Mouse (Mus musculus) intestine, postnatal 0 days (tissue): Measurements from ENCODE around the gene Lrfn2. TPM values are rescaled to one million over a fixed set of nuclear protein-coding genes. Genes with fewer than 3 reads are reported as not detected.

Source experiments
- ATAC-seq: fragments of 200-750 bp; cut with Nextera tagmentation; 2 replicates; pipeline ENCODE4 v1.8.0; 2017; ENCODE audit warnings: mild to moderate bottlenecking, moderate TSS enrichment, moderate library complexity
- H3K27ac ChIP-seq: fragments of 300-500 bp; sonication (generic); 2 replicates; pipeline ENCODE4 v1.5.1; 2014; ENCODE audit warnings: mild to moderate bottlenecking, low read depth, low read length, moderate library complexity
- H3K27me3 ChIP-seq: fragments of 300-500 bp; sonication (generic); replicated peaks from 2 replicates; pipeline ENCODE4 v1.6.1; 2014; ENCODE audit warnings: low read length, mixed read lengths; ENCODE audit not compliant: control insufficient read depth, insufficient read depth
- H3K36me3 ChIP-seq: fragments of 300-500 bp; sonication (generic); 2 replicates; pipeline ENCODE4 v1.6.1; 2014; ENCODE audit warnings: mild to moderate bottlenecking, moderate library complexity; ENCODE audit not compliant: control insufficient read depth, insufficient read depth
- H3K4me1 ChIP-seq: fragments of 300-500 bp; sonication (generic); replicated peaks from 2 replicates; pipeline ENCODE4 v1.6.1; 2014; ENCODE audit warnings: antibody characterized with exemption, low read length, mixed read lengths; ENCODE audit not compliant: control insufficient read depth, insufficient read depth
- H3K4me2 ChIP-seq: fragments of 300-500 bp; sonication (generic); replicated peaks from 2 replicates; pipeline ENCODE4 v1.6.1; 2014; ENCODE audit warnings: low read depth, mild to moderate bottlenecking, moderate library complexity
- H3K4me3 ChIP-seq: fragments of 300-500 bp; sonication (generic); 2 replicates; pipeline ENCODE4 v1.5.1; 2014; ENCODE audit warnings: low read depth, low read length
- H3K9ac ChIP-seq: fragments of 300-500 bp; sonication (generic); 2 replicates; pipeline ENCODE4 v1.6.1; 2014; ENCODE audit warnings: mild to moderate bottlenecking, low read depth, low read length
- H3K9me3 ChIP-seq: fragments of 300-500 bp; sonication (generic); 2 replicates; pipeline ENCODE4 v1.6.1; 2016; ENCODE audit warnings: mixed run types; ENCODE audit not compliant: control insufficient read depth
- CTCF ChIP-seq: sonication (generic); IDR thresholded peaks from 2 replicates; pipeline ENCODE4 v1.5.1; 2016; ENCODE audit warnings: low read depth, mild to moderate bottlenecking, control low read depth, antibody characterized with exemption, moderate library complexity
- WGBS: fragments of 180-500 bp; shearing (Covaris S2); extraction: QIAGEN DNeasy Blood & Tissue Kit; methylation state at CpG from one replicate; pipeline ENCODE4 v1.1.7; 2014; 5-methylcytosine and 5-hydroxymethylcytosine counted together
- polyA plus RNA-seq: library from polyadenylated mRNA; unstranded; fragments of >200 nt; fragmentation: Nextera tagmentation; extraction: Ambion mirVana; gene quantifications from 2 replicates; pipeline ENCODE4 v1.2.1, GENCODE M21; 2015

Gene Lrfn2
- polyA plus RNA-seq, 1 experiment from 2014 or later, result 0.20 TPM

DNA sequence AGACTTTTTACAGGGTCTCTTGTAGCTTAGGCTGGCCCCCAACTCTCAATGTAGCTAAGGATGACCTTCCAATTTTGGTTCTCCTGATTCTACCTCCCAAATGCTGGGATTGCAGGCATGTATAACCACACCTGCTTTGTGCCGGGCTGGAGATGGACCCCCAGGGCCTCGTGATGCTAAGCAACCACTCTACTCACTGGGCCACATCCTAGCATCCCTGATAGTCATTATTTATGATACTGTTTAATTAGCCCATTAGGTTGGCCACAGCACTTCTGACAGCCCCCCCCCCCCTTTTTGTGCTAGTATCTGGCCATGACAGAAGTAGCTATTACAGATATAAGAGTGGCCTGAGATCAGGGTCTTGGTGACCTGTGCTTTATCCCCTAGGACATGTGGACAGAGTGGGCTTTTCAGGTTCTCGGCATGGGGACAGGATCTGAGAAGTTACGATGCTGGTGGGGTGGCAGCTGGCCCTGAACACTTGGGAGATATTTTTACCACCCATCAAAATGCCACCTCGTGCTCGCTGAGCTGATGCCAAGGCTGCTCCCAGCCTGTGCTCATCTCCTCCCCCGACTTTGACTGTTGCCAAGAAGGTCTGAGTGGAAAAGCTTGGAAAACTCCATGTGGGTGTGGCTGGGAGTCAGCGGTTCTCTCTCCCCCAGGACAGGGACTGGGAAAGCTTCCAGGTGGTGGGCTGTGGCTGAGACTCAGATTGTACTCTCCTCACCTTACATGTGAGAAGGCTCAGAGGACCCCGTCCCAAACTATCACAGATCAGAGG, 151.6 kb downstream of the Lrfn2 start:
- TF ChIP-seq CTCF, result no peak
- WGBS, result 74% methylated on average over 9 of the region's 9 CpGs
- Histone ChIP-seq H3K4me2 (no peak overlapping the region), H3K9me3 (no peaks in the 10 kb centered on the region), H3K27me3 (no peaks in the 10 kb centered on the region), H3K9ac (no peak overlapping the region), H3K4me3 (no peak overlapping the region), H3K4me1 (no peaks in the 10 kb centered on the region), H3K36me3 (no peaks in the 10 kb centered on the region), H3K27ac (no peak overlapping the region)
- ATAC-seq, result no peak

DNA sequence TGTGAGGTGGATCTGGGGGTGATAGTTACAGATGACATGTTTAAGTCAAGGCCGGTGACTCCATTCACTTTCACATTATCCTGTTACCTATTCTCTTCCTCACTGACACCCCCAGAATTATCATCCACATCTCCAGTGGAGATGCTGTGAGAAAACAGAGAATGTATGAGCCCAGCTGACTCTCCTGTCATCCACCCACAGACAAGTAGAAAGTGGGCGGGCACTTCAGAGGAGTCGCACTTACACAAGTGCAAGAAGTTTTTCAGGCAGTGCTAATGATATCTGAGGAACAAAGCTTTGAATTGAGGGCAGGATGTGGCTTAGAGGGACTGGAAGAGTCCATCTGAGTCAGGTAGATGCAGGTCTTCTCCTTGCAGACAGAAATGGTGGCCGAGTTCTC, 152.9 kb downstream of the Lrfn2 start:
- no peaks in the 10 kb centered on the region for H3K36me3 ChIP-seq
- H3K27ac ChIP-seq, result no peak overlapping the region
- no peaks in the 10 kb centered on the region for H3K27me3 ChIP-seq
- no peaks in the 10 kb centered on the region for H3K9me3 ChIP-seq
- no peaks in the 10 kb centered on the region for H3K4me1 ChIP-seq
- no peak for ATAC-seq
- no peak overlapping the region for H3K9ac ChIP-seq
- TF ChIP-seq CTCF, result no peak
- H3K4me3 ChIP-seq, result no peak overlapping the region
- no peak overlapping the region for H3K4me2 ChIP-seq
- 96% methylated on average over 4 of the region's 4 CpGs for WGBS

DNA sequence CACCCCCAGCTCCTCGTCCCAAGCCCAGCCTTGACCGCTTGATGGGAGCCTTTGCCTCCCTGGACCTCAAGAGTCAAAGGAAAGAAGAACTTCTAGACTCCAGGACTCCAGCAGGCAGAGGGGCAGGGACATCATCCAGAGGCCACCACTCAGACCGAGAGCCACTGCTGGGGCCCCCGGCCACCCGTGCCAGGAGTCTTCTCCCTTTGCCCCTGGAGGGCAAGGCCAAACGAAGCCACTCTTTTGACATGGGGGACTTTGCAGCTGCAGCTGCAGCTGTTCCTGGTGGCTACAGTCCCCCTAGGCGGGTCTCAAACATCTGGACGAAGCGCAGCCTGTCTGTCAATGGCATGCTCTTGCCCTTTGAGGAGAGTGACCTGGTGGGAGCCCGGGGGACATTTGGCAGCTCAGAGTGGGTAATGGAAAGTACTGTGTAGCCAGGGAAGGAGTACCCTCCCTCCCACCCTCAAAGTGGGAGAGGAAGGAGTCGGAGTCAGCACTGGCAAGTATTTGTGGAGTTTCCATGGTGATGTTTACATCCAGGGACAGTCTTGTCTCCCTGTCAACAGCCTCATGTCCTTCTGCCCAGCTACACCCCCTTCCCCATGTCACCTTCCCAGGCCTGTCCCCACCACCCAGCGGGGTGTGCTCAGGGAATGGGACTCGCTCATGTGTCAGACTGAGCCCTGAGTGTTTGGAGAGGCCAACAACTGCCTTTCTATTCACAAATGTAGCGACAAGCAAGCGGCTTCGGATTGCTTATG, 164.8 kb downstream of the Lrfn2 start:
- no peaks in the 10 kb centered on the region for H3K36me3 ChIP-seq
- no peak overlapping the region for H3K4me2 ChIP-seq
- no peaks in the 10 kb centered on the region for H3K27me3 ChIP-seq
- H3K27ac ChIP-seq, result no peak overlapping the region
- H3K4me1 ChIP-seq, result no peaks in the 10 kb centered on the region
- no peak for TF ChIP-seq CTCF
- ATAC-seq, result no peak
- WGBS, result 68% methylated on average over 16 of the region's 16 CpGs
- no peaks in the 10 kb centered on the region for H3K9me3 ChIP-seq
- no peak overlapping the region for H3K9ac ChIP-seq
- no peak overlapping the region for H3K4me3 ChIP-seq

DNA sequence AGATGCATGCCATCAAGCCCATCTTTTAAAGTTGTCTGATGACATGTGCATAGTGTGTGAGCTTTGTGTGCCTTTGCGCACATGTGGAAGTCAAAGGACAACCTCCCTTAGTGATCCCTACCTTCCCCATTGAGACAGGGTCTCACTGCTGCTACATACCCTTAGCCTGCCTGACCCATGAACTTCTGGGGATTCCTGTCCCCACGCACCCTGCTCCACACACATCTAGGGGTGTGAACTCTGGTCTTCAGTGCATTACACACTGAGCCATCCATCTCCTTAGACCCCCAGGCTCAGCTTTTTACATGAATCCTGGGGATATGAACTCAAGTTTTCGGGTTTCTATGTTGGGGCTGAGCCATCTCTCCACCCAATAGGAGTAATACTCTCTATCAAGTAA, 179.2 kb downstream of the Lrfn2 start:
- ATAC-seq, result no peak
- no peaks in the 10 kb centered on the region for H3K9me3 ChIP-seq
- H3K27me3 ChIP-seq, result no peaks in the 10 kb centered on the region
- no peak overlapping the region for H3K9ac ChIP-seq
- H3K4me3 ChIP-seq, result no peak overlapping the region
- 83% methylated on average over 3 of the region's 3 CpGs for WGBS
- H3K27ac ChIP-seq, result no peak overlapping the region
- no peaks in the 10 kb centered on the region for H3K4me1 ChIP-seq
- no peak for TF ChIP-seq CTCF
- H3K4me2 ChIP-seq, result no peak overlapping the region
- H3K36me3 ChIP-seq, result no peaks in the 10 kb centered on the region

DNA sequence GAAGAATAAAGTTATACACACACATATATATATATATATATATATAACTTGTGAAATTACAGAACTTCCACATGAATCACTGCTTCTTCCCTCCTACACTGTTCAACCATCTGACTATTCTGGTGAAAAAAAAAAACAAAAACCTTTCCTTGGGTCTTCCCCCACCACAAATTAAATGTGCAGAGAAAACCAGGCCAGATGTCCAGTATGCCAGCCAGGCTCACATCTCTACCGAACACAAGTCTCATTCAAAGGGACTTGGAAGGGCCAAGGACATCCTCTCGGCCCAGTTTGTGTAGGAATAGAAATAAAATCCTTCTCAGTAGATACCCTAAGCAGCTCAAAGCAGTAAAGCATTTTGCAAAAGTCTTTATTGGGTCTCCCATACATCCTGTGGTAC, 179.7 kb downstream of the Lrfn2 start:
- H3K9me3 ChIP-seq, result no peaks in the 10 kb centered on the region
- no peak overlapping the region for H3K27ac ChIP-seq
- H3K4me1 ChIP-seq, result no peaks in the 10 kb centered on the region
- H3K4me3 ChIP-seq, result no peak overlapping the region
- no peaks in the 10 kb centered on the region for H3K27me3 ChIP-seq
- no peak overlapping the region for H3K4me2 ChIP-seq
- TF ChIP-seq CTCF, result no peak
- no peaks in the 10 kb centered on the region for H3K36me3 ChIP-seq
- 84% methylated on average over 2 of the region's 2 CpGs for WGBS
- H3K9ac ChIP-seq, result no peak overlapping the region
- ATAC-seq, result no peak

DNA sequence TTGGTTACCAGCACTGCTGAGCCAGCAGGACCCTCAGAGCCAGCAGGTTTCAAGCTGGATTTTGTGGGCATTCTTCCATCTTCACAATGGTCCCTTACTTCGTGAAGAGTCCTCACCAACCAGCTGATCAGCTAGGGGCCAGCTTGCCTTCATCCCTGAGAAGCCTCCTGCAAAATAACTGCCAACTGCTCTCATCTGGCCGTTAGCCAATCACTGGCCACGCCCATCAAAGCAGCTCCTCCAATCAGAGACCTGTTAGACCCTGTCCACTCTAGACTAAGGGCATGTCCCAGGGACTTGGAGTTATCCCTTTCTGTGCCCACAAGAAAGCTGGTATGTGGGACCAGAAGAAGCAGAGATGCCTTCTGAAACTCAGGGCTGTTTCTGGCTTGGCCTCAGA, 181.2 kb downstream of the Lrfn2 start:
- Histone ChIP-seq H3K9me3 (no peaks in the 10 kb centered on the region), H3K4me3 (no peak overlapping the region), H3K9ac (no peak overlapping the region), H3K27me3 (no peaks in the 10 kb centered on the region), H3K27ac (no peak overlapping the region), H3K4me2 (no peak overlapping the region), H3K4me1 (no peaks in the 10 kb centered on the region), H3K36me3 (no peaks in the 10 kb centered on the region)
- 44% methylated on average over 3 of the region's 3 CpGs for WGBS
- TF ChIP-seq CTCF, result no peak
- no peak for ATAC-seq
